Mouse (Mus musculus): Measurements from ENCODE around the gene 4921536K21Rik. TPM values are rescaled to one million over a fixed set of nuclear protein-coding genes. Genes with fewer than 3 reads are reported as not detected.

4921536K21Rik gene
- polyA plus RNA-seq, 1 experiment from 2014 or later: 0.23 TPM

DNA sequence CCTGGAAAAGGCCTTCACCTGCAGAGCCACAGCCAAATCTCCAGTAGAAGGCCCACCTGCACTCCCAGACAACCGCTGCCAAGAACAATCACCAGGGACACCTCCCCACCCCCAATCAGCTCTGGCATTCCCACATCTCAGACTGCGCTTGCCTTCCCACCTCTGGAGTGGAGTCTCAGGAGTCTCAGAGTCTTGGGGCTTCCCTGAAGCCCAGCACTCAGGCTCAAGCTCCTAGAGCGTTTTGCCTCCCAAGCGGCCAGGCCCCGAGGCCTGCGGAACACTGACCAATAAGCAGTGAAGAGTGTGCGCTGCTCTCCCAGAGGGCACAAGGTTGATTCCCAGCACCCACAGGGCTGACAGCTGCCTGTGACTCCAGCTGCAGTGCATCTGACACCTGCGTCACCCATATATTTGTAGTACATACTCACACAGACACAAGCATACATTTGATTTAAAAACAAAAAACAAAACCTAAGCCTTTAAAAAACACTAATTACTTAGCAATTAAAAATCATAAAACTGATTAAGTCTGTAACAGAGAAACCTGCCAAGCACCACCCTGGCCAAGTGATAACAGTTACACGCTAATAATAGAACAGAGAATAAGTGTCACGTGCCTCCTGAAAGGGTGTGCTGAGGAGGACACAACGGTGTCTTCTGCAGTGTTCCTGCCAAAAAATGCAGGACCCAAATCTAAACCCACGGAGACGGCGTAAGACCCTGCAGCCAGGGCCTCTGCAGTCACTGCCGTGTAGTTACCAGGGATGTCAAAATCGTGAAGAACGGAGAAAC is 50.8 kb downstream of the 4921536K21Rik start:
- H3K4me1 ChIP-seq (ENCODE audit: control insufficient read depth, insufficient read depth, low read length): no peaks in the 10 kb centered on the region
- DNase-seq (ENCODE audit: low spot score) (no peak), ATAC-seq (ENCODE audit: insufficient read depth, low FRiP score, low TSS enrichment) (no peak)
- no peaks in the 10 kb centered on the region for H3K27me3 ChIP-seq (ENCODE audit: control insufficient read depth, insufficient read depth, low read length)
- WGBS: 86% methylated on average over 17 of the region's 17 CpGs
- H3K27ac ChIP-seq (ENCODE audit: low read depth, low read length): no peak overlapping the region
- H3K4me3 ChIP-seq (ENCODE audit: low read depth, low read length): no peak overlapping the region
- no peak overlapping the region for H3K9ac ChIP-seq (ENCODE audit: low read length)
- H3K36me3 ChIP-seq (ENCODE audit: control insufficient read depth, insufficient read depth, low read length): no peaks in the 10 kb centered on the region
- H3K4me2 ChIP-seq (ENCODE audit: low read depth): no peak overlapping the region
- H3K9me3 ChIP-seq (ENCODE audit: control insufficient read depth, low read length): no peaks in the 10 kb centered on the region

Other genes starting within 250 kb of the 4921536K21Rik start
- gene Morc2a, start 245.9 kb downstream of the 4921536K21Rik start, polyA plus RNA-seq (2014; fragmentation: Nextera tagmentation; extraction: Ambion mirVana): 31.9 and 35.0 TPM in 2 replicates
- 2.4 and 2.5 TPM in 2 replicates for gene Osbp2, start 31.2 kb downstream of the 4921536K21Rik start, polyA plus RNA-seq (2014; fragmentation: Nextera tagmentation; extraction: Ambion mirVana)
- 20.2 and 21.2 TPM in 2 replicates for gene Dusp18, start 142 bp upstream of the 4921536K21Rik start, polyA plus RNA-seq (2014; fragmentation: Nextera tagmentation; extraction: Ambion mirVana)
- 3.9 and 4.5 TPM in 2 replicates for gene Slc35e4, start 19.6 kb upstream of the 4921536K21Rik start, polyA plus RNA-seq (2014; fragmentation: Nextera tagmentation; extraction: Ambion mirVana)
- gene Tcn2, start 37.1 kb upstream of the 4921536K21Rik start, polyA plus RNA-seq (2014; fragmentation: Nextera tagmentation; extraction: Ambion mirVana): 31.4 and 31.7 TPM in 2 replicates
- 75.2 and 75.8 TPM in 2 replicates for gene Pes1, start 68.9 kb upstream of the 4921536K21Rik start, polyA plus RNA-seq (2014; fragmentation: Nextera tagmentation; extraction: Ambion mirVana)
- gene 4930556J24Rik, start 81.7 kb upstream of the 4921536K21Rik start, polyA plus RNA-seq (2014; fragmentation: Nextera tagmentation; extraction: Ambion mirVana): 0.20 TPM in 1 of 2 replicates, not detected in the other
- gene Gal3st1, start 88.5 kb upstream of the 4921536K21Rik start, polyA plus RNA-seq (2014; fragmentation: Nextera tagmentation; extraction: Ambion mirVana): 1.0 and 1.2 TPM in 2 replicates
- gene Sec14l4, start 136.4 kb upstream of the 4921536K21Rik start, polyA plus RNA-seq (2014; fragmentation: Nextera tagmentation; extraction: Ambion mirVana): not detected in 2 replicates
- not detected in 2 replicates for gene Sec14l3, start 169.7 kb upstream of the 4921536K21Rik start, polyA plus RNA-seq (2014; fragmentation: Nextera tagmentation; extraction: Ambion mirVana)
- gene Mtfp1, start 200.3 kb upstream of the 4921536K21Rik start, polyA plus RNA-seq (2014; fragmentation: Nextera tagmentation; extraction: Ambion mirVana): 5.9 and 6.7 TPM in 2 replicates
- gene Sec14l2, start 228.3 kb upstream of the 4921536K21Rik start, polyA plus RNA-seq (2014; fragmentation: Nextera tagmentation; extraction: Ambion mirVana): 2.1 and 2.3 TPM in 2 replicates
- 29.4 and 29.7 TPM in 2 replicates for gene Rnf215, start 240.1 kb upstream of the 4921536K21Rik start, polyA plus RNA-seq (2014; fragmentation: Nextera tagmentation; extraction: Ambion mirVana)

Measured in neural tube, embryonic 11.5 days (tissue).